Mouse (Mus musculus): ENCODE data around the gene Rhbdd1. TPM values are rescaled to one million over a fixed set of nuclear protein-coding genes. Genes with fewer than 3 reads are reported as not detected.

Gene Rhbdd1
- total and polyA plus RNA-seq, 2 experiments from 2014 or later = 6.6 to 13.2 TPM

DNA sequence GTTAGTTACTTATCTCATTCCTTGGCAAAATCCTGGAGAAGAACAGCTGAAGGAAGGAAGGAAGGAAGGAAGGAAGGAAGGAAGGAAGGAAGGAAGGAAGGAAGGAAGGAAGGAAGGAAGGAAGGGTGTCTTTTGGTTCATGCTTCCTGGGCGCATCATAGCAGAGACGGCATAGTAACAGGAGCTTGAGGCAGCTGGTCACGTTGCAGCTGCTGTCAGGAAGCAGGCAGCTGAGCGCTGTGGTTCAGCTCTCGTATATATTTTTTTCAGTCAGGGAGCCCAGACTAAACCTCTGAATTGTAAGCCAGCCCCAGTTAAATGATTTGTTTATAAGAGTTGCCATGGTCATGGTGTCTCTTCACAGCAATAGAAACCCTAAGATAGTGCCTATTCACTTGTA, 9.9 kb downstream of the Rhbdd1 start:
- 84% methylated on average over 5 of the region's 5 CpGs for WGBS
- ATAC-seq (ENCODE audit: insufficient read depth, low read depth) (no peak), DNase-seq (ENCODE audit: low spot score) (no peak)
- H3K9me3 ChIP-seq (replicated peaks; ENCODE audit: control insufficient read depth, low read length) = no peaks in the 10 kb centered on the region; the same call in 1 of the 2 replicates
- H3K9ac ChIP-seq (replicated peaks; ENCODE audit: low read depth, low read length) = no peak overlapping the region
- H3K27me3 ChIP-seq (ENCODE audit: control insufficient read depth, insufficient read depth, low read length) = no peaks in the 10 kb centered on the region
- H3K4me1 ChIP-seq (ENCODE audit: control insufficient read depth, insufficient read depth) = peaks cover 7% of the 10 kb centered on the region; the same call in 1 of the 2 replicates
- no peaks in the 10 kb centered on the region for H3K36me3 ChIP-seq (replicated peaks; ENCODE audit: control insufficient read depth, insufficient read depth, low read length)
- H3K27ac ChIP-seq (ENCODE audit: low read depth) = no peak overlapping the region
- TF ChIP-seq CTCF (IDR thresholded peaks at IDR 0.05; ENCODE audit: low read depth) (no peak), EP300 (IDR thresholded peaks at IDR 0.05; ENCODE audit: low read depth) (no peak)
- no peak overlapping the region for H3K4me3 ChIP-seq (ENCODE audit: low read depth, low read length)
- H3K4me2 ChIP-seq (ENCODE audit: low read depth, low read length) = no peak overlapping the region

DNA sequence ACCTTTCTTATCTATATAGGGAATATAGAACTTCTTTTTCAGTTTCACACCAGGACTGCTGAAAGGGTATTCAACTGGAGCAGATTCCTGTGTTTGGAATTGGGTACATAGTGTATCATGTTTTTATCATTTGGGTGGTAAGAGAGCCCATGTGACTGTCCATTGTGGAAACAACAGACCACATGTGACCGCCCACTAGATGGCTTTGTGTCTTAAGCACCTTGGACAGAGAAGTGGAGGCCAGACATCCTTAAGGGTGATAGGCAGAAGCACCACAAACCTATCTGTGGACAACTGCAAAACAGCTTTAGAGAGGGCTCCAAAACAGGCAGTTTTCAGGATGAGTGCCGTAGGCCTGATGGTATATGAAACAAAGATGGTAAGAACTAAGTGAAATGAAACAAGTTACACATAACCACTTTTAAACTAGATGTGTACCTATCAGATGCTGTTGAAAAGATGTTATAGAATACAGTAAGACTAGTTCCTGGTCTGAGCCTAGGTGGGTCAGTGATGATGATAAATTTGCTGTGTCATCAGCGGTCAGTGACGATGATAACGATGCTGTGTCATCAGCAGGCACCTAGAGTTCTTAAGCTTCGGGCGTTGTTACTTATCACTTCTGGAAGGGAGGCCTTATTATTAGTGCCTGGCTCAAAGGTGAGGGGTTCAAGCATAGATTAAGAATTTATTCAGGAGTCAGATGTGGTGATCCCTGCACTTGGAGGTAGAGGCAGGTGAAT, 12.0 kb downstream of the Rhbdd1 start:
- peaks cover 7% of the 10 kb centered on the region; the same call in 1 of the 2 replicates for H3K4me1 ChIP-seq (ENCODE audit: control insufficient read depth, insufficient read depth)
- ATAC-seq (ENCODE audit: insufficient read depth, low read depth) (no peak), DNase-seq (ENCODE audit: low spot score) (no peak)
- no peak for TF ChIP-seq CTCF (IDR thresholded peaks at IDR 0.05; ENCODE audit: low read depth)
- TF ChIP-seq EP300 (IDR thresholded peaks at IDR 0.05; ENCODE audit: low read depth) = no peak
- H3K36me3 ChIP-seq (replicated peaks; ENCODE audit: control insufficient read depth, insufficient read depth, low read length) = no peaks in the 10 kb centered on the region
- no peaks in the 10 kb centered on the region for H3K27me3 ChIP-seq (ENCODE audit: control insufficient read depth, insufficient read depth, low read length)
- WGBS = 84% methylated on average over 7 of the region's 7 CpGs
- H3K9ac ChIP-seq (replicated peaks; ENCODE audit: low read depth, low read length) = no peak overlapping the region
- H3K4me2 ChIP-seq (ENCODE audit: low read depth, low read length) = no peak overlapping the region
- no peak overlapping the region for H3K4me3 ChIP-seq (ENCODE audit: low read depth, low read length)
- H3K9me3 ChIP-seq (replicated peaks; ENCODE audit: control insufficient read depth, low read length) = no peaks in the 10 kb centered on the region; the same call in 1 of the 2 replicates
- H3K27ac ChIP-seq (ENCODE audit: low read depth) = no peak overlapping the region

DNA sequence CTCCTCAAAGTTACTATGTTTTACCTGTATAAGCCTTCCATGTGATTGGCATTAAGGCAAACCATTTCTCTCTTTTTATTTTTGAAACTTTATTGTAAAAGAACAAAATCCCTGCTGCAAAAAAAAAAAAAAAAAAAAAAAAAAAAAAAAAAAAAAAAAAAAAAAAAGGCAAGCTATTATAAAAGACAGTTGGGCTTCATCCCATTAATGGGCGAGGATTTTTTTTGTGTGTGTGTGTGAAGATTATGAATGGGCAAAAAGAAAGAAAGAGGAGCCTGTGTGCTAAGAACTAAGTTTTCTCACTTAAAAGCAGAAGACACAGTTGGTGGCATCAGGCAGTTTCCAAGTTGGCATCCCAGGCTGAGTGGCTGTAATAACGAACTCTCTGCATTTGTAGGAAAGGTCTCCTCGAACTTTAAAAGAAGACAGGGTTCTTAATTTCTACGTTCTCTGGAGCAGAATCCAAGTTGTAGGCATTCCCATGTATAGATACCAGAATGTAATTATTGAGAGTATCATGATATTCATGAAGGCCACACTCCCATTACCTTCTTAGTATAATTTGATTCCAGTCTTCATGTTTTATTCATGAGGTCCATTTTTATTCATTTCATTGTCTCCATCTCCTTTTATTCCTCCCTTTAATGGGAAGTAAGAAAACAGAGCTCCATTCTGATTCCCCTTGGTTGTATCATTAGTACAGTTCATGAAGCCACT, 13.1 kb downstream of the Rhbdd1 start:
- no peak for ATAC-seq (ENCODE audit: insufficient read depth, low read depth)
- WGBS = 72% methylated on average over 4 of the region's 4 CpGs

DNA sequence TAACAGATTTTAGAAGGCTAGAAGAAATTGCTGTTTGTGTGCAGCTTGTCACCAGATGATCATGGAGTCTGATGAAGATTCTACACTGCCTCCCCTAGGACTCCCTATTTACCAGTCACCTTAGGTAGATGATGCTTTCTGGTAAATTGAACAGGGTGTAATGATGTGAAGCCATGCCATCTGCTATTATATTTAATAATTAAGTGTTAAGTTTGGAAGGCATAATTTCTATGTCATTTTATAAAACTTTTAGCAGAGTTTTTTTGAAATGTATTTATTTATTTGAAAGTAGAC, 13.6 kb downstream of the Rhbdd1 start:
- Histone ChIP-seq H3K27me3 (ENCODE audit: control insufficient read depth, insufficient read depth, low read length) (no peaks in the 10 kb centered on the region), H3K27ac (ENCODE audit: low read depth) (no peak overlapping the region), H3K4me1 (ENCODE audit: control insufficient read depth, insufficient read depth) (no peaks in the 10 kb centered on the region), H3K36me3 (replicated peaks; ENCODE audit: control insufficient read depth, insufficient read depth, low read length) (no peaks in the 10 kb centered on the region), H3K4me2 (ENCODE audit: low read depth, low read length) (no peak overlapping the region), H3K9me3 (replicated peaks; ENCODE audit: control insufficient read depth, low read length) (no peaks in the 10 kb centered on the region; the same call in 1 of the 2 replicates), H3K9ac (replicated peaks; ENCODE audit: low read depth, low read length) (no peak overlapping the region), H3K4me3 (ENCODE audit: low read depth, low read length) (no peak overlapping the region)
- DNase-seq (ENCODE audit: low spot score) (no peak), ATAC-seq (ENCODE audit: insufficient read depth, low read depth) (no peak)
- TF ChIP-seq CTCF (IDR thresholded peaks at IDR 0.05; ENCODE audit: low read depth) (no peak), EP300 (IDR thresholded peaks at IDR 0.05; ENCODE audit: low read depth) (no peak)

More for the DNA sequence above, 13.1 kb downstream of the Rhbdd1 start:
- TF ChIP-seq EP300 (IDR thresholded peaks at IDR 0.05; ENCODE audit: low read depth) (no peak), CTCF (IDR thresholded peaks at IDR 0.05; ENCODE audit: low read depth) (no peak)
- Histone ChIP-seq H3K27me3 (ENCODE audit: control insufficient read depth, insufficient read depth, low read length) (no peaks in the 10 kb centered on the region), H3K4me2 (ENCODE audit: low read depth, low read length) (no peak overlapping the region), H3K9me3 (replicated peaks; ENCODE audit: control insufficient read depth, low read length) (no peaks in the 10 kb centered on the region; the same call in 1 of the 2 replicates), H3K36me3 (replicated peaks; ENCODE audit: control insufficient read depth, insufficient read depth, low read length) (no peaks in the 10 kb centered on the region), H3K9ac (replicated peaks; ENCODE audit: low read depth, low read length) (no peak overlapping the region), H3K27ac (ENCODE audit: low read depth) (no peak overlapping the region), H3K4me1 (ENCODE audit: control insufficient read depth, insufficient read depth) (peaks cover under 1% of the 10 kb centered on the region; the same call in 1 of the 2 replicates), H3K4me3 (ENCODE audit: low read depth, low read length) (no peak overlapping the region)
- DNase-seq (ENCODE audit: low spot score) = no peak

DNA sequence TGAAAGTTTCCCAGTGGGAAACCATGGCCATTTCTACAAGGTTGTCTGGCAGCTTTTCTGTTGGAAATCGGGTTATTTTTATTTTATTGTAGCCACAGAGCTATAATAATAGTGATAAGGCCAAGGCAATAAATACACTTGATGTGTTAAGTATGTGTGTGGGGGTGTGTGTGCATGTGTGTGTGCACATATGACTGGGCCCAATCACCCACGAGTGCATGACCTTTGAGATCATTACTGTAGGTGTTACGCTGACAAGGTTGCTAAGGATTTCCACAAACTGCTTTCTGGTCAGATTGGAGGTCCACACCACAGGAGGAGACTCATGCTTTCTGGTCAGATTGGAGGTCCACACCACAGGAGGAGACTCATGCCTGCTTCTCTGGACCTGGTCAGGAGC, 18.3 kb downstream of the Rhbdd1 start:
- H3K4me2 ChIP-seq (ENCODE audit: low read depth, low read length) = no peak overlapping the region
- 76% methylated on average over 3 of the region's 3 CpGs for WGBS
- H3K27me3 ChIP-seq (ENCODE audit: control insufficient read depth, insufficient read depth, low read length) = no peaks in the 10 kb centered on the region
- H3K9me3 ChIP-seq (replicated peaks; ENCODE audit: control insufficient read depth, low read length) = no peaks in the 10 kb centered on the region
- no peak for ATAC-seq (ENCODE audit: insufficient read depth, low read depth)
- DNase-seq (ENCODE audit: low spot score) = no peak
- H3K27ac ChIP-seq (ENCODE audit: low read depth) = no peak overlapping the region
- H3K36me3 ChIP-seq (replicated peaks; ENCODE audit: control insufficient read depth, insufficient read depth, low read length) = no peaks in the 10 kb centered on the region
- no peak overlapping the region for H3K4me3 ChIP-seq (ENCODE audit: low read depth, low read length)
- H3K9ac ChIP-seq (replicated peaks; ENCODE audit: low read depth, low read length) = no peak overlapping the region
- H3K4me1 ChIP-seq (ENCODE audit: control insufficient read depth, insufficient read depth) = no peaks in the 10 kb centered on the region
- TF ChIP-seq EP300 (IDR thresholded peaks at IDR 0.05; ENCODE audit: low read depth) = no peak
- TF ChIP-seq CTCF (IDR thresholded peaks at IDR 0.05; ENCODE audit: low read depth) = no peak
